Mouse (Mus musculus): ENCODE results near the gene Pdcd2. TPM values are rescaled to one million over a fixed set of nuclear protein-coding genes. Genes with fewer than 3 reads are reported as not detected.
A peak's percentile ranks its signal among the peaks of the same experiment; 100 is the strongest.
"Not testable (repeated sequence)": the region's sequence is repeated elsewhere in the genome, so short reads cannot be mapped to it uniquely, and the experiment has no call there.

Gene Pdcd2
- 58.2 TPM in 2 replicates for polyA plus RNA-seq (2015; fragmentation: Nextera tagmentation; extraction: Ambion mirVana)

DNA sequence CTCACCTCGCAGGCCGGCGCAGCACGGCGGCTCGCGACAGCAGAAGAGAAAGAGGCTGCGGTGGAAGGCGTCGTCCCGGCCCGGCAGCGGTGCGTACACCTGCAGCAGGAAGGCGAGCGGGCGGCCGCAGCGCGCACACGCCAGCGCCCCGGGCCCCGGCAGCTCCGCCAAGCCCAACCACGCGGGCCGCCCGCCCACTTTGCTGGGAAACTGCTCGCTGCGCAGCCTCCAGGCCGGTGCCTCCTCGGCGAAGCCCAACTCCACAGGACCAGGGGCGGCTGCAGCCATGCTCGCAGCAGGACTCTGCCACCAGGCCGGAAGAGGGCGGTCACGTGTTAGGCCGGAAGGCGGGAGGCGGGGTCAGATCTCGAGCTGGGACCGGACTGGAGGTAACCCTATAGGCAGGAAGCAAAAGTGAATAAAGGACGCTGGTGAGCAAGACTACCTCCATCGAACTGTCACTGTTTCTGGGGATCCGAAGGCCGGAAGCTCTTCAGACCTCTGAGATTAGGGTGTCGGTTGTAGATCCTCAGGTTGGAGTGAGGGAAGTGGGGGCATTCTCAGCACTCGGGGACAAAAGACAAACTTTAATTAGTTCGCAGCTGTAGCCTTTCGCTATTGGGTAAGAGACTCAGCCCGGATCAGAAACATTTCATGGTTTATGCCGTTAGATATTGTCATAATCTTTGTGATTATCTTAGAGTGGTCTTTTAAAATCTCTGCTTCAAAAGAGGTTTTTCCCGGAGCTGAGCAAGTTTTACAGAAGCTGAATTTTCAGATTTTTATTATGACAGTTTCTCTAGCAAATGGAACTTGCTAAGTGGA lies at the start of gene Pdcd2:
Gene Pdcd2 (minus strand): TSS at position 316 of the 825 bp plus-strand sequence.
- peak; percentile 98 for ATAC-seq (ENCODE audit: low FRiP score, low read depth)
- peaks cover 22% of the 10 kb centered on the region for H3K36me3 ChIP-seq
- H3K4me2 ChIP-seq, result peak within 1 kb of the TSS; percentile 78
- H3K27me3 ChIP-seq, result no peaks in the 10 kb centered on the region
- peak within 1 kb of the TSS; percentile 88 for H3K9ac ChIP-seq
- 1% methylated on average over 54 of the region's 55 CpGs for WGBS
- peaks cover 23% of the 10 kb centered on the region for H3K4me1 ChIP-seq (replicated peaks)
- no peaks in the 10 kb centered on the region for H3K9me3 ChIP-seq
- peak within 1 kb of the TSS; percentile 88 for H3K27ac ChIP-seq (replicated peaks)
- H3K4me3 ChIP-seq, result peak within 1 kb of the TSS; percentile 86

DNA sequence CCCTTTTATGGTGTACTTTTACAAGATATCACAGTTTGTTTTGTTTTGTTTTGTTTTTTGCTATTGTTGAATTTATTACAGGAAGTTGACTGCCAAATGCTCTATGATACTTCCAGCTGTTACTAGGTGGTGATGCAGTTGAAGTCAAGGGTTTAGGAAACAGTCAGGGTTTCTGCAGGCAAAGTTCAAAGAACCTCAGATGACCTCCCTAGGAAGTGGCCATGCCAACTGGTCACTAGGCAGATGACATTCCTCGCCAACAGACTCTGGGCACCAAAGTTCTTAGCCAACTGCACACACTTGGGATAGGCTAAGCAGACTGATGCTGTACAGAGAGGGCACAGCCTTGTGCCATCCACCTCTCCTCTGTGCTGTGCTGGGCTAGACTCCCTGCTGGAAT lies 48.0 kb upstream of the Pdcd2 start:
- Histone ChIP-seq H3K9ac (no peak overlapping the region), H3K9me3 (no peaks in the 10 kb centered on the region), H3K4me3 (no peak overlapping the region), H3K27me3 (peaks cover 10% of the 10 kb centered on the region; the same call in 1 of the 2 replicates), H3K4me1 (replicated peaks) (no peaks in the 10 kb centered on the region), H3K27ac (replicated peaks) (no peak overlapping the region), H3K4me2 (no peak overlapping the region), H3K36me3 (no peaks in the 10 kb centered on the region)
- 80% methylated on average over 1 of the region's 1 CpGs for WGBS
- ATAC-seq (ENCODE audit: low FRiP score, low read depth), result no peak

DNA sequence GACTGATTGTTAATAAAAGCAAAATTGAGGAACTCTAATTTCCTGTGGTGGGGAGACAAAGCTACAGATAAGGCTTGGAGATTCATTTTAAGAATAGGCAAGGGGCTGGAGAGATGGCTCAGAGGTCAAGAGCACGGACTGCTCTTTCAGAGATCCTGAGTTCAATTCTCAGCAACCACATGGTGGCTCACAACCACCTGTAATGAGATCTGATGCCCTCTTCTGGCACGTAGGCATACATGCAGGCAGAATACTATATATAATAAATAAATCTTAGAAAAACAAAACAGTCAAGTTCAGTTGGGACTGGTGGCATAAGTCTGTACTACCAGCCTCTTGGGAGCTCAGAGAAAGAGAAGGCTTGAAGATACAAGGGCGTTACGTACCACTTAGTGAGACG lies 39.8 kb upstream of the Pdcd2 start:
- 72% methylated on average over 5 of the region's 5 CpGs for WGBS
- H3K9me3 ChIP-seq, result no peaks in the 10 kb centered on the region
- no peak overlapping the region for H3K4me2 ChIP-seq
- no peak overlapping the region for H3K4me3 ChIP-seq
- H3K4me1 ChIP-seq (replicated peaks), result peaks cover 3% of the 10 kb centered on the region; the same call in 1 of the 2 replicates
- ATAC-seq (ENCODE audit: low FRiP score, low read depth), result no peak
- no peaks in the 10 kb centered on the region for H3K27me3 ChIP-seq
- H3K27ac ChIP-seq (replicated peaks), result no peak overlapping the region
- H3K9ac ChIP-seq, result no peak overlapping the region
- no peaks in the 10 kb centered on the region for H3K36me3 ChIP-seq

DNA sequence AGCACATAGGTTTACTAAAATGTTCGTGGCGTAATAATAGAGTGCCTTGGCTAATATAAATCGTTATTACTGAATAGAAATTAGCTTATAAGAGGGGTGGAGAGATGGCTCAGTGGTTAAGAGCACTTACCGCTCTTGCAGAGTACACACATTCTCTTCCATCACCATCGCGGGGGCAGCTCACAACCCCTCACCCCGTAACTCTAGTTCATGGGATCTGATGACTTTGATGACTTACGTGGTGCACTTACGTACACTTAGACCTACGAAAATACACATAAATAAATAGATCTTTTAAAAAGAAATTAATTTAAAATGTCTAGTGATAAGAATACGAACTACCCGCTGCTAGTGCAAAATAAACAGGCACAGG lies 37.8 kb upstream of the Pdcd2 start:
- no peak for ATAC-seq (ENCODE audit: low FRiP score, low read depth)
- H3K27me3 ChIP-seq, result no peaks in the 10 kb centered on the region
- H3K4me2 ChIP-seq, result peak overlapping the region; percentile 74
- peak overlapping the region; percentile 72 for H3K9ac ChIP-seq
- 39% methylated on average over 12 of the region's 12 CpGs for WGBS
- H3K4me3 ChIP-seq, result peak overlapping the region; percentile 68
- no peaks in the 10 kb centered on the region for H3K36me3 ChIP-seq
- H3K27ac ChIP-seq (replicated peaks), result peak overlapping the region; percentile 94
- H3K9me3 ChIP-seq, result no peaks in the 10 kb centered on the region
- peaks cover 3% of the 10 kb centered on the region; the same call in 1 of the 2 replicates for H3K4me1 ChIP-seq (replicated peaks)

DNA sequence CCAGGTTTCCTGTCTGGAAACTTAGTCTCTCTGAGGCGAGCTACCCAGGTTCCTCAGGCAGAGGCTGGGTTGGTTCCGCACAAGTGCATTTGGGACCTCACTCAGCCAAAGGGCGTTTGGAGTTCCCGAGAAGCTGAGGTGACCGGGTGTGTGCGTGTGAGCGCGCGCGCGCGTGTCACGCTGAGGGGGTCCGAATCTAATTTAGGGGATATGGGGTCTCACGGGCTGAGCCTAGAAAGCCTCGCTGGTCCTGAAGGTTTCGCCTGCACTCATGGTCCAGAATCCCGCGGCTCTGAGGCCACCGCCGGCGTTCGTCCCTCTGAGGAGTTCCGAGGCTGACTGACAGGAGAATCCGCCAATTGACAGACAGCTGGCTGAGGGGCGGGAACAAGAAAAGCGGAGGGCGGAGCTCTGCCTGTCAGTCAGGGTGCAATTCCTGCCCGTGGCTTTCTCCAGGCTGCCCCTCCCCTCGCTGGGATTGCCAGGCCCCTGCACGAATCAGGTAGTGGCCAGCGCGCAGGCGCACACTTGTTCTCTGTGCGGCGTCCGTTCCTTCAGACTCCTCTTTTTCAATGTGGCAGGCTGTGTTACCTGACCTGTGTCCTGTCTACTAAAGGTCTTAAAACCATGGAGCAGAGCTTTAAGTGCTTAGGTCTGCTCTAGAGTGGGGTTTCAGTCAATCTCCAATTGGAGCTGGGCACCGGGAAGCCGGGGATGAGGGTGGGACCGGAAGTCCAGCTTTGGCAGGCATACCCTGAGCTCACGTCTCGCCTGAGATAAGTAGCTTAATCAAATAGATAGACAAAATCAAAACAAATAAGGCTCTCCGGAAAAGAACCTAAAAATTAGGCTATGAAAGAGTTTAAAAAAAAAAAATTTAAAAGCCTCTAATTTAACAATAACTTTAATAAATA lies 37.2 kb upstream of the Pdcd2 start, which contains the start of gene Prdm9:
Gene Prdm9 (minus strand): TSS at position 341 of the 914 bp plus-strand sequence.
- under 1% methylated on average over 43 of the region's 43 CpGs for WGBS
- ATAC-seq (ENCODE audit: low FRiP score, low read depth), result peak; percentile 99
- Histone ChIP-seq H3K27me3 (no peaks in the 10 kb centered on the region), H3K9me3 (no peaks in the 10 kb centered on the region), H3K9ac (peak within 1 kb of the TSS; percentile 72), H3K4me3 (peak within 1 kb of the TSS; percentile 68), H3K36me3 (no peaks in the 10 kb centered on the region), H3K4me1 (replicated peaks) (peaks cover 3% of the 10 kb centered on the region; the same call in 1 of the 2 replicates), H3K27ac (replicated peaks) (peak within 1 kb of the TSS; percentile 94), H3K4me2 (peak within 1 kb of the TSS; percentile 74)

DNA sequence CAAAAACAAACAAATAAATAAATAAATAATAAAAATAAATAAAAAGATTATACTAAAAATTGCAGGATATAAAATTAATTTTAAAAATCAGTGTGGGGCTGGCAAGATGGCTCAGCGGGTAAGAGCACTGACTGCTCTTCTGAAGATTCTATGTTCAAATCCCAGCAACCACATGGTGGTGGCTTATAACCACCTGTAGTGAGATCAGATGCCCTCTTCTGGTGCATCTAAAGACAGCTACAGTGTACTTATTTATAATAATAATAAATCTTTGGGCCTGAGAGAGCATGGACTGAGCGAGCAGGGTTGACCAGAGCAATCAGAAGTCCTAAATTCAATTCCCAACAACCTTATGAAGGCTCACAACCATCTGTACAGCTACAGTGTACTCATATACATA lies 32.8 kb upstream of the Pdcd2 start:
- Histone ChIP-seq H3K27me3 (no peaks in the 10 kb centered on the region), H3K4me2 (no peak overlapping the region), H3K36me3 (no peaks in the 10 kb centered on the region), H3K9ac (no peak overlapping the region), H3K4me3 (no peak overlapping the region), H3K27ac (replicated peaks) (no peak overlapping the region), H3K9me3 (no peaks in the 10 kb centered on the region), H3K4me1 (replicated peaks) (peaks cover 2% of the 10 kb centered on the region; the same call in 1 of the 2 replicates)
- 90% methylated on average over 2 of the region's 2 CpGs for WGBS
- no peak for ATAC-seq (ENCODE audit: low FRiP score, low read depth)

DNA sequence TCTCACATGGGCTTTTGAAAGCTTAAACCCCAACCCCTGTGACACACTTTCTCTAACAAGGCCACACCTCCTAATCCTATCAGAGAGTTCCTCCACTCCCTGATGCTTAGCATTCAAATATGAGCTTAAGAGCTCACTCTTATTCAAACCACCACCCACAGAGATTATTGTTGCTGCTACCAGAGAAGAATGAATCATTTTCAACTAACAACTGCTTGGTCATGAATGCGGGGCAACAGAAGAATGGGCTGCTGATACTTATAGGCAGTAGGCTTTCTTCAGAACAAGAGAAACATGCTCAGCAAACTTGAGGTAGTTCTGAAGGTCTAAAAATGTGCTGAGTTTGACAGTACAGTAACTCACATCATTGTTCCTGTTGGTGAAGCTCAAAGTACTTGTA lies 22.6 kb upstream of the Pdcd2 start:
- Histone ChIP-seq H3K4me2 (no peak overlapping the region), H3K9me3 (no peaks in the 10 kb centered on the region), H3K27me3 (no peaks in the 10 kb centered on the region), H3K36me3 (peaks cover 4% of the 10 kb centered on the region; the same call in 1 of the 2 replicates), H3K4me1 (replicated peaks) (no peaks in the 10 kb centered on the region), H3K4me3 (no peak overlapping the region), H3K27ac (replicated peaks) (no peak overlapping the region), H3K9ac (no peak overlapping the region)
- no peak for ATAC-seq (ENCODE audit: low FRiP score, low read depth)
- 43% methylated on average over 1 of the region's 1 CpGs for WGBS

DNA sequence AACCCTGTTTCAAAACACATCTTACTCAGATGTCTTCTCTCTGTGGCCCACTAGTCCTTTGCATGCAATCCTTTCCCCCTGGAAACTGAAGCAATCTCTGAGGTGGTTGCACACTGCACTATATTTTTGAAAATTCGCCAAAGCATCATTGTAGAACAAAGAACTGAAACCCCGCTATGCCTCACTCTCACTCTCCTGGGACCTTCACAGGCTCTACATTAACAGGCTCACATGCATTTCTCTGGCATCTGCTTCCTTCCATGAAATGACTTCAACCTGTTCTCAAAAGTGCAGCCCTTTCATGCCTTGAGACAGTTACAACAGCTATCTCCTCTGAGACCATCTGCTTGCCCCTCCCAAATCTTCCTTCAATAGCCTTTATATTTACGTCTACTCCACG lies 19.3 kb upstream of the Pdcd2 start:
- Histone ChIP-seq H3K36me3 (peaks cover 4% of the 10 kb centered on the region; the same call in 1 of the 2 replicates), H3K27me3 (no peaks in the 10 kb centered on the region), H3K4me2 (no peak overlapping the region), H3K9me3 (no peaks in the 10 kb centered on the region), H3K9ac (no peak overlapping the region), H3K4me1 (replicated peaks) (no peaks in the 10 kb centered on the region), H3K27ac (replicated peaks) (no peak overlapping the region), H3K4me3 (no peak overlapping the region)
- 73% methylated on average over 4 of the region's 4 CpGs for WGBS
- ATAC-seq (ENCODE audit: low FRiP score, low read depth), result no peak

DNA sequence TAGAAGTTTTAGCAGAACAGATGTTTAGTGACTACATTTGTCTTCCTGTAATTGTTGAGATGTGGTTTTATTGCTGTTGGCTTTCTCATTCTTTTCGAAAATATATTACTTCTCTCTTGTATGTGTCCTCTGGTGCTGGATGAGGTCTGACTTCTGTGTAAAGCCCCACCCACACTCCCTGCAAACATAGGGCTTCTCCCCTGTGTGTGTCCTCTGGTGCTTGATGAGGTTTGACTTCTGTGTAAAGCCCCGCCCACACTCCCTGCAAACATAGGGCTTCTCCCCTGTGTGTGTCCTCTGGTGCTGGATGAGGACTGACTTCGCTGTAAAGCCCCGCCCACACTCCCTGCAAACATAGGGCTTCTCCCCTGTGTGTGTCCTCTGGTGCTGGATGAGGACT lies 16.8 kb upstream of the Pdcd2 start:
- not testable (repeated sequence) for H3K27ac ChIP-seq (replicated peaks); H3K4me2 ChIP-seq; H3K4me1 ChIP-seq (replicated peaks); H3K27me3 ChIP-seq; H3K4me3 ChIP-seq; H3K9me3 ChIP-seq; H3K9ac ChIP-seq; H3K36me3 ChIP-seq; ATAC-seq (ENCODE audit: low FRiP score, low read depth)
- WGBS, result 58% methylated on average over 4 of the region's 4 CpGs

DNA sequence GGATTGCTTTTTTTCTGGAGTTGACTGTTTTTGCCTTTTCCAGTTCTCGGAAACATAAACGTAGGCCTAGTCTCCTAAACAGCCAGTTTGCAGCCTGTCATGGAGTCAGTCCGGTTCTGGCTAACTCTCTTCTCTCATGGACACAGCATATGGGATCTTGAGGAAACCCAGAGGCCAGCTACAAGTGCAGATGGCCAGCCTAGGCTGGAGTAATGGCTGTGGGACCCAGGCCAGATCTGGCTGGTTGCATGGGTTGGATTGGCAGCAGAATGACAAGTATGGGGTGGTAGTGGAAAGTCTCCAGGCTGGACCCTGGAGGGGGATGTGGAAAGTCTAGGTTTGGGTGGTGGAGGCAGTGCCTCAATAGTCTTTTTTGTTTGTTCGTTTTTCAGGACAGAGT lies 13.2 kb upstream of the Pdcd2 start:
- WGBS, result 75% methylated on average over 4 of the region's 4 CpGs
- ATAC-seq (ENCODE audit: low FRiP score, low read depth), result no peak

DNA sequence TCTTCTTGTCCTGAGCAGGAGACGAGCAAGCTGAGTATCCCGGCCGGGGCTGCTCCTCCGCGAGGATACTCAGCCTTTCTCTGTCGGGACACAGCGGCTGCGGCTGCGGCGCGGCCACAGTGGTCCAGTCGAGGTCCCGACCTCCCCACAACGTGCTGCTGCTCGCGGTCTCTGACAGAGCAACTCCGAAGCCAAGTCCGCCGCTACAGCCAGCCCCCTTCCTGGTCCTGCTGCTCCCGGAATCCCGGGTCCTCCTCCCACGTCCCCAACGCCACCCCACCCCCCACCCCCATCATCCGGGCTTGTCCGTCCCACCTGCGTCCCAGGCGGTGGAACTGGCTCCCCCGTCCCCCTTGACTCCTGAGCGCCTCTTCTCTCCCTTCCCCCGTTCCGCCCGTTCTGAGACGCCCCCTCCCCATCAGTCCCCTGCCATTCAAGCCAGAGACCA lies 9.4 kb upstream of the Pdcd2 start:
- Histone ChIP-seq H3K4me1 (replicated peaks) (peaks cover 11% of the 10 kb centered on the region; the same call in 1 of the 2 replicates), H3K27me3 (peaks cover 13% of the 10 kb centered on the region; the same call in 1 of the 2 replicates), H3K36me3 (no peaks in the 10 kb centered on the region), H3K9me3 (no peaks in the 10 kb centered on the region), H3K9ac (peak overlapping the region; percentile 44), H3K4me3 (peak overlapping the region; percentile 53), H3K4me2 (peak overlapping the region; percentile 99), H3K27ac (replicated peaks) (no peak overlapping the region)
- peak; percentile 45; the same call in 1 of the 2 replicates for ATAC-seq (ENCODE audit: low FRiP score, low read depth)
- WGBS, result under 1% methylated on average over 33 of the region's 33 CpGs

More for the DNA sequence above, 13.2 kb upstream of the Pdcd2 start:
- H3K9ac ChIP-seq, result no peak overlapping the region
- H3K36me3 ChIP-seq, result peaks cover 4% of the 10 kb centered on the region; the same call in 1 of the 2 replicates
- H3K27me3 ChIP-seq, result peaks cover 6% of the 10 kb centered on the region; the same call in 1 of the 2 replicates
- no peaks in the 10 kb centered on the region for H3K9me3 ChIP-seq
- H3K4me2 ChIP-seq, result no peak overlapping the region
- H3K27ac ChIP-seq (replicated peaks), result no peak overlapping the region
- no peak overlapping the region for H3K4me3 ChIP-seq
- H3K4me1 ChIP-seq (replicated peaks), result peaks cover 11% of the 10 kb centered on the region; the same call in 1 of the 2 replicates
